Comparison of ENCODE assay signal across 8 mouse cellular contexts in the genomic region with DNA sequence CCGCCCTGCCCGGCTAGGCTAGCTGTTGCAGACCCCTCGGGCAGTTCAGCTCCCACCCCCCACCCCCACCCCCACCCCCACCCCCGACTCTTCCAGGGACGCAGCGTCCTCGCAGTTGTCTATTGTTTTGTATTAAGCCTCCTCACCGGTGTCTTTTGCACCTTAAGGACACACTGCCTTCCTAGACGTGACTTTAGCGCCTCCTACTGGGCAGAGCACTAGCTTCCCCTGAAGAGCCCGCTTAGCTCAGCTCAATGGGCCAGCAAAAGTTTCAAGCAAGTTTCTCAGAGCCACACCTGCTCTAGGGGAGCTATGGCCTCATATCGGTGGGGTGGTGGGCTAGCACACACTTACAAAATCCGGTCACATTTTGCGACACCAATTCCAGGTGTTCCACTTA. TPM values are rescaled to one million over a fixed set of nuclear protein-coding genes. Genes with fewer than 3 reads are reported as not detected.
DNase-seq lines count a peak whose midpoint lies in the region; ATAC-seq and TF ChIP-seq lines count a peak whose summit lies in the region.

No protein-coding gene starts in this region.

- peak overlapping the region; percentile 35 for H3K4me3 ChIP-seq in heart, embryonic 10.5 days
- no peak overlapping the region for H3K4me3 ChIP-seq in forebrain, embryonic 13.5 days
- no peak overlapping the region for H3K4me3 ChIP-seq in hindbrain, postnatal 0 days (ENCODE audit: low read length)
- H3K4me3 ChIP-seq in limb, embryonic 14.5 days (replicated peaks; ENCODE audit: low read length) = no peak overlapping the region
- no peak overlapping the region for H3K4me3 ChIP-seq in midbrain, embryonic 14.5 days (replicated peaks; ENCODE audit: low read depth, low read length)

- H3K4me1 ChIP-seq in heart, embryonic 10.5 days = peaks cover 10% of the 10 kb centered on the region; the same call in 1 of the 2 replicates
- H3K4me1 ChIP-seq in forebrain, embryonic 13.5 days = no peaks in the 10 kb centered on the region
- no peaks in the 10 kb centered on the region for H3K4me1 ChIP-seq in hindbrain, postnatal 0 days (ENCODE audit: insufficient read depth, low read length)
- no peaks in the 10 kb centered on the region for H3K4me1 ChIP-seq in limb, embryonic 14.5 days (ENCODE audit: control insufficient read depth, insufficient read depth, low read length)
- H3K4me1 ChIP-seq in midbrain, embryonic 14.5 days (ENCODE audit: control insufficient read depth, insufficient read depth, low read length) = no peaks in the 10 kb centered on the region

- 5% methylated on average over 14 of the region's 14 CpGs for WGBS in heart, embryonic 10.5 days
- WGBS in forebrain, embryonic 13.5 days = 5% methylated on average over 10 of the region's 14 CpGs
- WGBS in hindbrain, postnatal 0 days = 5% methylated on average over 14 of the region's 14 CpGs
- WGBS in limb, embryonic 14.5 days = 4% methylated on average over 13 of the region's 14 CpGs
- 6% methylated on average over 14 of the region's 14 CpGs for WGBS in midbrain, embryonic 14.5 days

- peak; percentile 62 for ATAC-seq in forebrain, embryonic 13.5 days
- ATAC-seq in hindbrain, postnatal 0 days = peak; percentile 60
- ATAC-seq in limb, embryonic 14.5 days (ENCODE audit: low FRiP score, low read depth) = no peak
- ATAC-seq in midbrain, embryonic 14.5 days (ENCODE audit: low FRiP score, low TSS enrichment) = no peak

- DNase-seq in heart, embryonic 10.5 days (ENCODE audit: low spot score) = peak; percentile 79
- no peak for DNase-seq in heart, adult 11 months
- peak; percentile 87 for DNase-seq in c-Kit-positive CD71-positive TER-119-negative erythroid progenitor cells, embryonic 14.5 days (ENCODE audit: low read depth)
- DNase-seq in hindbrain, postnatal 0 days (ENCODE audit: low spot score) = peak; percentile 80
- DNase-seq in limb, embryonic 14.5 days (ENCODE audit: low spot score) = peak; percentile 78
- peak; percentile 90 for DNase-seq in midbrain, embryonic 14.5 days
- peak; percentile 74 to 89 for DNase-seq in spleen, postnatal 10 days (ENCODE audit: low spot score in 2 of 2)

- no peak for TF ChIP-seq POLR2A in limb, embryonic 14.5 days (IDR thresholded peaks at IDR 0.05; ENCODE audit: borderline replicate concordance, extremely low read depth, insufficient read depth, insufficient read length)

- H3K4me2 ChIP-seq in forebrain, embryonic 13.5 days = peak overlapping the region; percentile 22; the same call in 1 of the 2 replicates
- H3K4me2 ChIP-seq in hindbrain, postnatal 0 days (ENCODE audit: low read depth, low read length) = no peak overlapping the region
- H3K4me2 ChIP-seq in limb, embryonic 14.5 days (replicated peaks; ENCODE audit: low read depth, low read length, severe bottlenecking) = no peak overlapping the region
- peak overlapping the region; percentile 23; the same call in 1 of the 2 replicates for H3K4me2 ChIP-seq in midbrain, embryonic 14.5 days (ENCODE audit: low read length)

- no peak overlapping the region for H3K9ac ChIP-seq in forebrain, embryonic 13.5 days
- no peak overlapping the region for H3K9ac ChIP-seq in hindbrain, postnatal 0 days (replicated peaks; ENCODE audit: low read length)
- H3K9ac ChIP-seq in limb, embryonic 14.5 days (ENCODE audit: low read depth, low read length, severe bottlenecking) = no peak overlapping the region
- H3K9ac ChIP-seq in midbrain, embryonic 14.5 days (replicated peaks; ENCODE audit: low read length) = no peak overlapping the region

- peak; percentile 77 for TF ChIP-seq CTCF in hindbrain, postnatal 0 days (IDR thresholded peaks at IDR 0.05; ENCODE audit: low read depth)

- H3K27me3 ChIP-seq in heart, embryonic 10.5 days (ENCODE audit: insufficient read depth, poor library complexity, severe bottlenecking) = 0 out of 2 replicates have a peak, but pooled peaks cover 4% of the 10 kb centered on the region
- 0 out of 2 replicates have a peak, but pooled peaks cover 5% of the 10 kb centered on the region for H3K27me3 ChIP-seq in forebrain, embryonic 13.5 days
- no peaks in the 10 kb centered on the region for H3K27me3 ChIP-seq in hindbrain, postnatal 0 days (ENCODE audit: insufficient read depth, low read length)
- H3K27me3 ChIP-seq in limb, embryonic 14.5 days (ENCODE audit: control insufficient read depth, insufficient read depth, low read length) = no peaks in the 10 kb centered on the region
- no peaks in the 10 kb centered on the region for H3K27me3 ChIP-seq in midbrain, embryonic 14.5 days (ENCODE audit: control insufficient read depth, insufficient read depth, low read length)

- H3K27ac ChIP-seq in heart, embryonic 10.5 days = no peak overlapping the region
- no peak overlapping the region for H3K27ac ChIP-seq in forebrain, embryonic 13.5 days
- no peak overlapping the region for H3K27ac ChIP-seq in hindbrain, postnatal 0 days
- no peak overlapping the region for H3K27ac ChIP-seq in limb, embryonic 14.5 days (replicated peaks; ENCODE audit: low read depth, low read length)
- H3K27ac ChIP-seq in midbrain, embryonic 14.5 days (replicated peaks; ENCODE audit: low read depth, low read length) = no peak overlapping the region

- H3K9me3 ChIP-seq in heart, embryonic 10.5 days = no peaks in the 10 kb centered on the region
- H3K9me3 ChIP-seq in forebrain, embryonic 13.5 days (replicated peaks) = no peaks in the 10 kb centered on the region
- H3K9me3 ChIP-seq in hindbrain, postnatal 0 days (ENCODE audit: low read length) = no peaks in the 10 kb centered on the region
- no peaks in the 10 kb centered on the region for H3K9me3 ChIP-seq in limb, embryonic 14.5 days (ENCODE audit: control insufficient read depth, low read length)
- no peaks in the 10 kb centered on the region for H3K9me3 ChIP-seq in midbrain, embryonic 14.5 days (ENCODE audit: control insufficient read depth, low read length)

- H3K36me3 ChIP-seq in heart, embryonic 10.5 days = no peaks in the 10 kb centered on the region
- H3K36me3 ChIP-seq in forebrain, embryonic 13.5 days (ENCODE audit: poor library complexity, severe bottlenecking) = no peaks in the 10 kb centered on the region
- H3K36me3 ChIP-seq in hindbrain, postnatal 0 days (ENCODE audit: insufficient read depth, low read length) = no peaks in the 10 kb centered on the region
- no peaks in the 10 kb centered on the region for H3K36me3 ChIP-seq in limb, embryonic 14.5 days (ENCODE audit: control insufficient read depth, insufficient read depth, low read length)
- H3K36me3 ChIP-seq in midbrain, embryonic 14.5 days (ENCODE audit: control insufficient read depth, insufficient read depth, low read length) = no peaks in the 10 kb centered on the region

RNA-seq across cellular contexts. Expression of a gene that starts 11.0 kb away (rescaled TPM):
- polyA plus RNA-seq in heart, embryonic 10.5 days (2016; fragmentation: Nextera tagmentation; extraction: Ambion mirVana) = 55.7 and 62.6 TPM in 2 replicates
- polyA plus RNA-seq in forebrain, embryonic 13.5 days (2015; fragmentation: Nextera tagmentation; extraction: Ambion mirVana) = 61.7 and 73.0 TPM in 2 replicates
- total RNA-seq in hindbrain, postnatal 0 days (2014; rRNA removed) = 141 and 150 TPM in 2 replicates
- polyA plus RNA-seq in hindbrain, postnatal 0 days (2015; fragmentation: Nextera tagmentation; extraction: Ambion mirVana) = 85.3 and 89.1 TPM in 2 replicates
- 52.0 and 59.8 TPM in 2 replicates for polyA plus RNA-seq in limb, embryonic 14.5 days (2012; rRNA removed)
- 49.0 and 51.3 TPM in 2 replicates for polyA plus RNA-seq in limb, embryonic 14.5 days (2014; fragmentation: Nextera tagmentation; extraction: Ambion mirVana)
- polyA plus RNA-seq in midbrain, embryonic 14.5 days (2014; fragmentation: Nextera tagmentation; extraction: Ambion mirVana) = 84.7 and 96.5 TPM in 2 replicates

RNA-seq across cellular contexts. Expression of a gene that starts 27.8 kb away (rescaled TPM):
- 0.39 and 0.74 TPM in 2 replicates for polyA plus RNA-seq in heart, embryonic 10.5 days (2016; fragmentation: Nextera tagmentation; extraction: Ambion mirVana)
- polyA plus RNA-seq in forebrain, embryonic 13.5 days (2015; fragmentation: Nextera tagmentation; extraction: Ambion mirVana) = 0.37 and 0.50 TPM in 2 replicates
- 46.6 and 60.3 TPM in 2 replicates for total RNA-seq in hindbrain, postnatal 0 days (2014; rRNA removed)
- polyA plus RNA-seq in hindbrain, postnatal 0 days (2015; fragmentation: Nextera tagmentation; extraction: Ambion mirVana) = 21.7 and 22.5 TPM in 2 replicates
- polyA plus RNA-seq in limb, embryonic 14.5 days (2012; rRNA removed) = 0.14 and 0.23 TPM in 2 replicates
- polyA plus RNA-seq in limb, embryonic 14.5 days (2014; fragmentation: Nextera tagmentation; extraction: Ambion mirVana) = 0.28 and 0.32 TPM in 2 replicates
- 3.2 and 3.5 TPM in 2 replicates for polyA plus RNA-seq in midbrain, embryonic 14.5 days (2014; fragmentation: Nextera tagmentation; extraction: Ambion mirVana)

Comparison
In these comparisons a context has a peak if more than half of its experiments do, and no peak if none do; other contexts are left out.
1. ATAC-seq: peak in forebrain, embryonic 13.5 days (single experiment) and hindbrain, postnatal 0 days (single experiment); none in limb, embryonic 14.5 days (single experiment) and midbrain, embryonic 14.5 days (single experiment).
2. H3K4me2 ChIP-seq: peak in forebrain, embryonic 13.5 days (single experiment) and midbrain, embryonic 14.5 days (single experiment); none in hindbrain, postnatal 0 days (single experiment) and limb, embryonic 14.5 days (single experiment).